ENCODE assay signal across 8 mouse cellular contexts in the genomic region with DNA sequence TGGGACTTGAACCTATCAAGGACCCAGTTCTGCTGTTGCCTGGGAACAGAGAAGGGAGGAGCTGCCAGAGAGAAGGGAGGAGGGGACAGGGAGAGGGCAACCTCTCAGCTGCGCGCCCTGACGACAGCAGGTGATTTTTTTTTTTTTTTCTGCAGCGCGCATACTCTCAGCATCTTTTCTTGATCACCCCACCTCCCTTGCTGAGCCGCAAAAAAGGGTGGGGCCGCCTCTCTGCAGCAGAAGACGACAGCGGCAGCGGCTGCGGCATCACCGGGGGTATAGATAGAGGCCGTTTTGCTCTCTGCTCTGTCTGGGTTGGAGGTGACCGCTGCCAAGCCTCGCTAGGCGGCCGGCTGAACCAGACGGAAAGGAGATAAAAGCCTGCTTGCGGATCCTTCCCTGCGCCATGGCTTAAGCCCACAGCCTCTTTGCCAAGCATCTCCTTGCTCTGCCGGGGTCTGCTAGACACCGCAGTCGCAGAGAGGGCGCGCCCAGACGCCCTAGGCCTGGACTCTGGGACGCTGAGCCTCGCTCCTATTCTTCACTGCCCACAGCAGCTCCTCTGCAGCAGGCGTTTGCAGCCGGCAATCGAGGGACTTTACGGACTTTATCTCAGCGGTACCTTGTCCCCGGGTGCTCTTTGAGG. TPM values are rescaled to one million over a fixed set of nuclear protein-coding genes. Genes with fewer than 3 reads are reported as not detected.
DNase-seq lines count a peak whose midpoint lies in the region; ATAC-seq lines count a peak whose summit lies in the region.

TSS of gene Map6 (plus strand) at position 197 of the 646 bp plus-strand sequence.

- H3K4me2 ChIP-seq in heart, embryonic 14.5 days (ENCODE audit: low read length) = peak within 1 kb of the TSS; percentile 92
- peak within 1 kb of the TSS; percentile 86 for H3K4me2 ChIP-seq in embryonic facial prominence, embryonic 13.5 days
- H3K4me2 ChIP-seq in liver, embryonic 13.5 days = peak within 1 kb of the TSS; percentile 52
- H3K4me2 ChIP-seq in neural tube, embryonic 14.5 days (ENCODE audit: low read depth, low read length) = peak within 1 kb of the TSS; percentile 99

- WGBS in heart, embryonic 14.5 days = 2% methylated on average over 34 of the region's 34 CpGs
- WGBS in embryonic facial prominence, embryonic 13.5 days = 2% methylated on average over 33 of the region's 34 CpGs
- 1% methylated on average over 34 of the region's 34 CpGs for WGBS in liver, embryonic 13.5 days (ENCODE audit: insufficient replicate concordance)
- under 1% methylated on average over 34 of the region's 34 CpGs for WGBS in neural tube, embryonic 14.5 days

- no peak within 1 kb of the TSS for H3K27ac ChIP-seq in heart, embryonic 14.5 days (replicated peaks in 1 of 2; ENCODE audit: control insufficient read depth in 1 of 2, insufficient read depth in 1 of 2, low read depth in 2 of 2, low read length in 2 of 2)
- no peak within 1 kb of the TSS for H3K27ac ChIP-seq in embryonic facial prominence, embryonic 13.5 days
- no peak within 1 kb of the TSS for H3K27ac ChIP-seq in liver, embryonic 13.5 days
- H3K27ac ChIP-seq in neural tube, embryonic 14.5 days (ENCODE audit: low read depth, low read length) = peak within 1 kb of the TSS; percentile 98

- H3K4me3 ChIP-seq in heart, embryonic 14.5 days (ENCODE audit: control insufficient read depth in 1 of 2, insufficient read depth in 1 of 2, low read depth in 1 of 2, low read length in 2 of 2) = peak within 1 kb of the TSS; percentile 52
- H3K4me3 ChIP-seq in embryonic facial prominence, embryonic 13.5 days = peak within 1 kb of the TSS; percentile 52
- H3K4me3 ChIP-seq in liver, embryonic 13.5 days (replicated peaks) = peak within 1 kb of the TSS; percentile 35
- H3K4me3 ChIP-seq in neural tube, embryonic 14.5 days (ENCODE audit: low read depth, low read length) = peak within 1 kb of the TSS; percentile 92

- no peak for DNase-seq in heart, postnatal 14 days
- DNase-seq in liver, embryonic 13.5 days = no peak
- no peak for DNase-seq in gastrocnemius, postnatal 14 days

- no peaks in the 10 kb centered on the region for H3K9me3 ChIP-seq in heart, embryonic 14.5 days (ENCODE audit: control insufficient read depth, low read length)
- H3K9me3 ChIP-seq in embryonic facial prominence, embryonic 13.5 days = no peaks in the 10 kb centered on the region
- H3K9me3 ChIP-seq in liver, embryonic 13.5 days (replicated peaks) = no peaks in the 10 kb centered on the region
- no peaks in the 10 kb centered on the region for H3K9me3 ChIP-seq in neural tube, embryonic 14.5 days (ENCODE audit: control insufficient read depth, low read length)

- peaks cover 18 to 29% of the 10 kb centered on the region in 2 experiments for H3K4me1 ChIP-seq in heart, embryonic 14.5 days (ENCODE audit: control insufficient read depth in 2 of 2, insufficient read depth in 2 of 2, low read length in 2 of 2)
- H3K4me1 ChIP-seq in embryonic facial prominence, embryonic 13.5 days = peaks cover 28% of the 10 kb centered on the region
- H3K4me1 ChIP-seq in liver, embryonic 13.5 days (replicated peaks) = peaks cover 17% of the 10 kb centered on the region
- peaks cover 23% of the 10 kb centered on the region for H3K4me1 ChIP-seq in neural tube, embryonic 14.5 days (ENCODE audit: control insufficient read depth, insufficient read depth, low read length)

- no peak for ATAC-seq in heart, embryonic 14.5 days (ENCODE audit: insufficient number of reproducible peaks, insufficient read depth, low FRiP score, low read depth)
- ATAC-seq in activated CD4-positive, CD25-positive, alpha-beta regulatory T cell, adult 4 months = peak; percentile 82
- ATAC-seq in embryonic facial prominence, embryonic 13.5 days (ENCODE audit: insufficient number of reproducible peaks, insufficient read depth, low FRiP score, low TSS enrichment, low read depth) = no peak
- ATAC-seq in inflammation-experienced regulatory T-cells, adult 6 months = peak; percentile 78
- ATAC-seq in liver, embryonic 13.5 days (ENCODE audit: low read depth) = no peak
- peak; percentile 76 for ATAC-seq in neural tube, embryonic 14.5 days (ENCODE audit: low read depth)

- H3K27me3 ChIP-seq in heart, embryonic 14.5 days (ENCODE audit: control insufficient read depth, insufficient read depth, low read length) = peaks cover 49% of the 10 kb centered on the region
- peaks cover 77% of the 10 kb centered on the region for H3K27me3 ChIP-seq in embryonic facial prominence, embryonic 13.5 days
- peaks cover 82% of the 10 kb centered on the region for H3K27me3 ChIP-seq in liver, embryonic 13.5 days
- H3K27me3 ChIP-seq in neural tube, embryonic 14.5 days (ENCODE audit: control insufficient read depth, insufficient read depth, low read length) = no peaks in the 10 kb centered on the region

- intact Hi-C loops in heart, postnatal 14 days (cut with DNase I) = no loop called here
- intact Hi-C loops in gastrocnemius, postnatal 14 days (cut with DNase I; ENCODE audit: low total_unique reads) = no loop called here

- H3K36me3 ChIP-seq in heart, embryonic 14.5 days (ENCODE audit: control insufficient read depth, insufficient read depth, low read length) = no peaks in the 10 kb centered on the region
- no peaks in the 10 kb centered on the region for H3K36me3 ChIP-seq in embryonic facial prominence, embryonic 13.5 days
- H3K36me3 ChIP-seq in liver, embryonic 13.5 days = no peaks in the 10 kb centered on the region
- no peaks in the 10 kb centered on the region for H3K36me3 ChIP-seq in neural tube, embryonic 14.5 days (ENCODE audit: control insufficient read depth, insufficient read depth, low read length)

- peak within 1 kb of the TSS; percentile 42 for H3K9ac ChIP-seq in heart, embryonic 14.5 days (ENCODE audit: low read length)
- H3K9ac ChIP-seq in embryonic facial prominence, embryonic 13.5 days = peak within 1 kb of the TSS; percentile 61
- no peak within 1 kb of the TSS for H3K9ac ChIP-seq in liver, embryonic 13.5 days
- peak within 1 kb of the TSS; percentile 85 for H3K9ac ChIP-seq in neural tube, embryonic 14.5 days (replicated peaks; ENCODE audit: low read depth, low read length)

RNA-seq across cellular contexts. Expression of gene Map6, which starts in this region (rescaled TPM):
- polyA plus RNA-seq in heart, embryonic 14.5 days (2014; fragmentation: Nextera tagmentation; extraction: Ambion mirVana) = 2.1 and 2.4 TPM in 2 replicates
- total RNA-seq in heart, postnatal 14 days (2021) = 1 to 10 TPM; 3.0 to 4.3 TPM
- polyA plus RNA-seq in activated CD4-positive, CD25-positive, alpha-beta regulatory T cell, adult 4 months (2017; shearing (Covaris generic)) = 1 to 10 TPM; 2.8 to 4.1 TPM
- 3.9 TPM in 2 replicates for polyA plus RNA-seq in embryonic facial prominence, embryonic 13.5 days (2015; fragmentation: Nextera tagmentation; extraction: Ambion mirVana)
- polyA plus RNA-seq in inflammation-experienced regulatory T-cells, adult 6 months (2017; shearing (Covaris generic)) = 1 to 10 TPM; 3.1 to 5.6 (median 3.2) TPM
- polyA plus RNA-seq in liver, embryonic 13.5 days (2015; fragmentation: Nextera tagmentation; extraction: Ambion mirVana) = 0.10 TPM in 2 replicates
- 118 and 140 TPM in 2 replicates for polyA plus RNA-seq in neural tube, embryonic 14.5 days (2014; fragmentation: Nextera tagmentation; extraction: Ambion mirVana)
- total RNA-seq in gastrocnemius, postnatal 14 days (2021) = 1 to 10 TPM; 3.9 to 6.6 TPM

Comparison
In these comparisons a context has a peak if more than half of its experiments do, and no peak if none do; other contexts are left out.
1. RNA of gene Map6 (polyA plus RNA-seq): 118 to 140 TPM in neural tube, embryonic 14.5 days; 2.8 to 4.1 TPM in activated CD4-positive, CD25-positive, alpha-beta regulatory T cell, adult 4 months, 3.9 TPM in embryonic facial prominence, embryonic 13.5 days, 3.1 to 5.6 TPM in inflammation-experienced regulatory T-cells, adult 6 months, 2.1 to 2.4 TPM in heart, embryonic 14.5 days and 0.10 TPM in liver, embryonic 13.5 days; every median in the first group is over 10 times any median in the second.
2. ATAC-seq: peak in activated CD4-positive, CD25-positive, alpha-beta regulatory T cell, adult 4 months (single experiment), inflammation-experienced regulatory T-cells, adult 6 months (single experiment) and neural tube, embryonic 14.5 days (single experiment); none in heart, embryonic 14.5 days (single experiment), embryonic facial prominence, embryonic 13.5 days (single experiment) and liver, embryonic 13.5 days (single experiment).
3. H3K4me3 ChIP-seq: peak in every context shown above with its lines; median percentile 92 in neural tube, embryonic 14.5 days; 52 in heart, embryonic 14.5 days; 52 in embryonic facial prominence, embryonic 13.5 days; 35 in liver, embryonic 13.5 days.
4. Peak in every context shown above with its lines, with median percentiles within 50 percentile points of each other: H3K4me2 ChIP-seq.